Mouse (Mus musculus): Measurements from ENCODE around the gene Olfr1223.
"Not testable (repeated sequence)": the region's sequence is repeated elsewhere in the genome, so short reads cannot be mapped to it uniquely, and the experiment has no call there.

Olfr1223 gene

GRCm38 (mm10) chr2:89151460-89151859, at the start of gene Olfr1223:
Olfr1223 (minus strand) TSS chr2:89151560.
- no peak for DNase-seq

GRCm38 (mm10) chr2:89199948-89200347, 48.6 kb upstream of the Olfr1223 start, which contains the start of gene Olfr1226:
Olfr1226 (minus strand) TSS chr2:89200048.
- DNase-seq = no peak

GRCm38 (mm10) chr2:89196325-89196982, 45.1 kb upstream of the Olfr1223 start:
- DNase-seq = no peak

- no peak for DNase-seq
Observed at GRCm38 (mm10) chr2:89174569-89174968, 23.2 kb upstream of the Olfr1223 start, which contains the start of gene Olfr1225. Olfr1225 (minus strand) TSS chr2:89174669.

GRCm38 (mm10) chr2:89164711-89165110, 13.4 kb upstream of the Olfr1223 start:
- not testable (repeated sequence) for DNase-seq

GRCm38 (mm10) chr2:89163991-89164390, 12.6 kb upstream of the Olfr1223 start, which contains the start of gene Olfr1224-ps1:
Olfr1224-ps1 (minus strand) TSS chr2:89164091.
- not testable (repeated sequence) for DNase-seq

GRCm38 (mm10) chr2:89132954-89133353, 18.4 kb downstream of the Olfr1223 start, which contains the start of gene Olfr1222:
Olfr1222 (minus strand) TSS chr2:89133054.
- DNase-seq = no peak

GRCm38 (mm10) chr2:89117183-89117582, 34.2 kb downstream of the Olfr1223 start, which contains the start of gene Olfr1221:
Olfr1221 (minus strand) TSS chr2:89117283.
- no peak for DNase-seq

- DNase-seq = no peak
Observed at GRCm38 (mm10) chr2:89106735-89107134, 44.6 kb downstream of the Olfr1223 start, which contains the start of gene Olfr1220. Olfr1220 (minus strand) TSS chr2:89106835.

- DNase-seq = no peak
Observed at GRCm38 (mm10) chr2:89105651-89106050, 45.7 kb downstream of the Olfr1223 start.

- DNase-seq = no peak
Observed at GRCm38 (mm10) chr2:89093848-89094247, 57.5 kb downstream of the Olfr1223 start.
